Mouse (Mus musculus) limb, embryonic 11.5 days (tissue): Measurements from ENCODE around the gene Tmem178b. TPM values are rescaled to one million over a fixed set of nuclear protein-coding genes. Genes with fewer than 3 reads are reported as not detected.

ENCODE experiments used
- ATAC-seq: fragments of 200-750 bp; cut with Nextera tagmentation; 2 replicates; pipeline ENCODE4 v1.8.0; 2017; ENCODE audit warnings: low read depth; ENCODE audit not compliant: insufficient number of reproducible peaks, low FRiP score, low TSS enrichment
- DNase-seq: peaks from one replicate; pipeline ENCODE4 v3.0.0-alpha.2; 2015; ENCODE audit warnings: low spot score
- H3K27ac ChIP-seq: fragments of 300-500 bp; sonication (generic); replicated peaks from 2 replicates; pipeline ENCODE4 v1.5.1; 2014; ENCODE audit warnings: low read depth, mild to moderate bottlenecking, low read length
- H3K27me3 ChIP-seq: fragments of 300-500 bp; sonication (generic); 2 replicates; pipeline ENCODE4 v1.6.1; 2014; ENCODE audit warnings: mild to moderate bottlenecking, low read length, mixed read lengths; ENCODE audit not compliant: control insufficient read depth, insufficient read depth
- H3K36me3 ChIP-seq: fragments of 300-500 bp; sonication (generic); 2 replicates; pipeline ENCODE4 v1.6.1; 2014; ENCODE audit warnings: mild to moderate bottlenecking, low read length, moderate library complexity, mixed read lengths; ENCODE audit not compliant: control insufficient read depth, insufficient read depth
- H3K4me1 ChIP-seq: fragments of 300-500 bp; sonication (generic); 2 replicates; pipeline ENCODE4 v1.6.1; 2014; ENCODE audit warnings: low read length, mixed read lengths; ENCODE audit not compliant: control insufficient read depth, insufficient read depth
- H3K4me2 ChIP-seq: fragments of 300-500 bp; sonication (generic); 2 replicates; pipeline ENCODE4 v1.6.1; 2014; ENCODE audit warnings: low read depth, mild to moderate bottlenecking, moderate library complexity; ENCODE audit not compliant: severe bottlenecking
- H3K4me3 ChIP-seq: fragments of 300-500 bp; sonication (generic); 2 replicates; pipeline ENCODE4 v1.5.1; 2014; ENCODE audit warnings: low read depth, low read length
- H3K9ac ChIP-seq: fragments of 300-500 bp; sonication (generic); 2 replicates; pipeline ENCODE4 v1.6.1; 2014; ENCODE audit warnings: mild to moderate bottlenecking, low read length
- H3K9me3 ChIP-seq: fragments of 300-500 bp; sonication (generic); 2 replicates; pipeline ENCODE4 v1.6.1; 2016; ENCODE audit warnings: low read length; ENCODE audit not compliant: control insufficient read depth
- WGBS: fragments of 180-500 bp; shearing (Covaris S2); extraction: QIAGEN DNeasy Blood & Tissue Kit; methylation state at CpG from one replicate; pipeline ENCODE4 v1.1.7; 2014; 5-methylcytosine and 5-hydroxymethylcytosine counted together
- polyA plus RNA-seq: library from polyadenylated mRNA; unstranded; fragments of >200 nt; fragmentation: Nextera tagmentation; extraction: Ambion mirVana; gene quantifications from 2 replicates; pipeline ENCODE4 v1.2.1, GENCODE M21; 2014

Tmem178b gene
- 0.13 and 0.27 TPM in 2 replicates for polyA plus RNA-seq

DNA sequence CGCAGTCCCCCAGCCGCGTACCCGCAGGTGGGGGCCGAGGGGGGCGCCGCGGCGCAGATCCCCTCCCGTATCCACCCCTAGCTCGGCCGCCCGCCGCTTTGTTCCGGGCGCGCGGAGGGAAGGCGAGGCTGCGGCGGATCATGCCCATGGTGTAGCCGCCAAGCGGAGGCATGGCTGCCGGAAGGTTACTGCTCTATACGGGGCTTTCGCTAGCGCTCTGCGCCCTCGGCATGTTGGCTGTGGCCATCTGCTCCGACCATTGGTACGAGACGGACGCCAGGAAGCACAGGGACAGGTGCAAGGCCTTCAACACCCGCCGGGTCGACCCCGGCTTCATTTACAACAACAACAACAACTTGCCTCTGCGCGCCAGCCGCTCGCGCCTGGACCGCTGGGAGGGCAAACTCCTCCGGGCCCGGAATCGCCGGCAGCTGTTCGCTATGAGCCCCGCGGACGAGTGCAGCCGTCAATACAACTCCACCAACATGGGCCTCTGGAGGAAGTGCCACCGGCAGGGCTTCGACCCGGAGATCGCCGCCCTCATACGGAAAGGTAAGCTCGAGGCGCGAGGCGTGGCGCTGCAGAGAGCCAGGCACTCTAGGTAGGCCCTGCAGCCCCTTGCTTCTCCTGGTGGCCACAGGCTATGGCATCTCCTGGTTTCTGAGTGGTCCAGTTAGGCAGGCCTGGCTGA, at the start of gene Tmem178b:
TSS of gene Tmem178b (plus strand) at position 371 of the 691 bp plus-strand sequence.
- Histone ChIP-seq H3K27ac (no peak within 1 kb of the TSS), H3K9ac (no peak within 1 kb of the TSS), H3K27me3 (peaks cover 55% of the 10 kb centered on the region), H3K4me2 (peak within 1 kb of the TSS; percentile 92), H3K36me3 (no peaks in the 10 kb centered on the region), H3K4me1 (peaks cover 17% of the 10 kb centered on the region), H3K9me3 (no peaks in the 10 kb centered on the region), H3K4me3 (peak within 1 kb of the TSS; percentile 37)
- DNase-seq (peak; percentile 67), ATAC-seq (peak; percentile 36)
- under 1% methylated on average over 63 of the region's 63 CpGs for WGBS

DNA sequence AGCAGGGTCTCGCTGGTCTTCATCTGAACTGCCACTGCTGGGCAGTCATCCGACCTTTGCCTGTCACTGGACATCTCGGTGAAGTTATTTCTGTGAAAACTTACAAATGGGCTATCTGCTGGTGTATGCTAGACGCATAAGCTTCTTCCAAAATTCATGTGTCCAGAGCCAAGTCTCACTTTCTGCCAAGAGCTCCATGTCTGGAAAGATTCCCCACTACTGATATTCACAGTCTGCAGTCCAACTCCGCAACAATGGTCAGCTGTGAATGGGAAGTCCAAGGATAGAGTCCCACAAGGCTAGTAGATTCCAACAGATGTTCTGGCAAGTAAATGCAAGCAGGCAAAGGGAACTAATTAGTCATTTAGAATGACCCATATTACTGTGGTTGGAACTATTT, 44.3 kb upstream of the Tmem178b start:
- ATAC-seq (no peak), DNase-seq (no peak)
- Histone ChIP-seq H3K27ac (no peak overlapping the region), H3K4me3 (no peak overlapping the region), H3K36me3 (no peaks in the 10 kb centered on the region), H3K27me3 (no peaks in the 10 kb centered on the region), H3K9me3 (no peaks in the 10 kb centered on the region), H3K4me1 (no peaks in the 10 kb centered on the region), H3K4me2 (no peak overlapping the region), H3K9ac (no peak overlapping the region)
- WGBS, result 93% methylated on average over 5 of the region's 5 CpGs

DNA sequence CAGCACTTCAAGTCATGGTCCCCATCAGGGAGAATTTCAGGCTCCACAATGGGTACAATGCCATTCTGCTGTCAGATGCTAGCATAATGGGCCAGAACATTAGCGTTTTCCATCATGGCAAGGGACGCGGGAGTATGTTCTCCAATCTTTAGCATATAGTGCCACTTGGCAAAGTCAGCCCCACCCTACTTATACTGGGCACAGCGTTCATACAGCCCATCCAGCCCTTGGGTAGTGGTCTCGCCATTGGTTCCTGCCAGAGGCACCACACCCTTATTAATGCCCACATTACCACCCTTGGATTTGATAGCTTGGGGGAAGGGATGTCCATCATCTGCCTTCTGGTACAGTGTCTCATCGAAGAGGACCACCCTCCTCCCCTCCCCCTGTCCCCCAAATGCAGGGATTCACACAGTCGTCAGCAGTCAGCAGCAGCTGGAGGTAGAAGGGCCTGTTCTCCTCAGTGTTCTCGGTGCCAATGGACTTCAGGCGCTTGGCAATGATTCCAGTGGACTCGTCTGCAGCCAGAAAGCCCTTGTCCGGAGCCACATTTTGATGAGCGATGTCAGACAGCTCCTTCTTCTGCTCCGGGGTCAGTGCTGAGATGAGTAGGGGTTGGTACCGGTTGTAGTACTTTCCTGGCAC, 29.3 kb upstream of the Tmem178b start:
- Histone ChIP-seq H3K27ac (no peak overlapping the region), H3K9me3 (no peaks in the 10 kb centered on the region), H3K36me3 (no peaks in the 10 kb centered on the region), H3K9ac (no peak overlapping the region), H3K27me3 (no peaks in the 10 kb centered on the region), H3K4me1 (no peaks in the 10 kb centered on the region), H3K4me3 (no peak overlapping the region), H3K4me2 (no peak overlapping the region)
- WGBS, result 89% methylated on average over 14 of the region's 14 CpGs
- ATAC-seq (no peak), DNase-seq (no peak)

DNA sequence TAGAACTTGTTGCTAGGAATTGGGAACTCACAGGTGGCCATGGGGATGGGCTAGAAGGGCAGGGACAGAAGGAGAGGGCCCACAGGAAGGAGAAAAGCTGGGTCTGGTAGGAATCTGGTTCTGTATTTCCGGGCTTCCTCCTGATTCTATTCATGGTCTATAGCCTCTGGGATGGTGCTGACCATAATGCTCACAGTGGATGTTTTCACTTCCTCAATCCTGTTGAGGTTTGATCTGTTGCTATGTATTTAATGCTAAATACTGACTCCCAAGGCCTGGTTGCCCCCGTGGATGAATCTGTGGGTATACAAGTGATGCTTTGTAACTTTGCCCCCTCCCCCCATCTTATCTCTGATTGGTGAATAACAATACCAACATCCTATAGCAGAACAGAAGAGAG, 25.5 kb upstream of the Tmem178b start:
- ATAC-seq (no peak), DNase-seq (no peak)
- 67% methylated on average over 2 of the region's 2 CpGs for WGBS
- Histone ChIP-seq H3K4me1 (no peaks in the 10 kb centered on the region), H3K27ac (no peak overlapping the region), H3K4me2 (no peak overlapping the region), H3K36me3 (no peaks in the 10 kb centered on the region), H3K9ac (no peak overlapping the region), H3K27me3 (no peaks in the 10 kb centered on the region), H3K4me3 (no peak overlapping the region), H3K9me3 (no peaks in the 10 kb centered on the region)

DNA sequence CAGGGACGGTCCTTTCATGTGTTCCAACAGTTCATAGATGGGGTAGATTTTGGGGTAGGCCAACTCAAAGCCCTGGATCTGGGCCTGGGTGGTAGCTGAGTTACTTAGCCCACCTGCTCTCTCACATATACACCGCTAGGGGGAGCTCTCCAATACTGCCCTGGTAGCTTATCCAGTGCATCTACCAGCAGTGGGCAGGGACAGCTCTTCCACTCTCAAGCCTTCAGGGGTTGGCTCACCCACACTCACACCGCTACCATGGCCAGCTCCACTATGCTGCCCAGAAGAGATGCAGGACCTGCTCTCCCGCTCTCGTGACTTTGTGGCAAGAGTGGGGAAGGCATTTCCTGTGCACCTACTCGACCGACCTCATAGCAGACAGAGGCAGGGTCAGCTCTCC, 24.3 kb upstream of the Tmem178b start:
- H3K27ac ChIP-seq, result no peak overlapping the region
- DNase-seq, result no peak

DNA sequence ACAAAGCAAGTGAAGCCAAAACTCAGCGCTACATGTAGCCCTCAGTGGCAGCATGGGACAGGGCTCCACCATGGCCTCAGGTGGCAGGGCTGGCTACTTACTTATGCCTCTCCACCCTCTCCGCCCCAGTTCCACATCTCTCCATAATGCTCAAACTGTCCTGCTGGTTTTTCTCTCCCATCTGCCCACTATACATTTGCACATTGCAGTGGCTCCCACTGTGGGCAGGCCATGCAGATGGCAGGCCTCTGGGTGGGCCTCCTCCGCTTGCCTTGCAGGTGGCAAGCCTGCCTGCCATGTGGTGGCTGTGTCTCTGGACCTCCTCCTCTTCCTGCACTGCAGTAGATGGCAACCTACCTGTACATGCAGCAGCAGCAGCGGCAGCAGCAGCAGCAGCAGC, 23.4 kb upstream of the Tmem178b start:
- no peak overlapping the region for H3K27ac ChIP-seq
- H3K4me2 ChIP-seq, result no peak overlapping the region
- H3K9me3 ChIP-seq, result no peaks in the 10 kb centered on the region
- no peaks in the 10 kb centered on the region for H3K4me1 ChIP-seq
- no peak for DNase-seq
- no peaks in the 10 kb centered on the region for H3K36me3 ChIP-seq
- ATAC-seq, result no peak
- no peak overlapping the region for H3K4me3 ChIP-seq
- H3K9ac ChIP-seq, result no peak overlapping the region
- WGBS, result 85% methylated on average over 4 of the region's 4 CpGs
- no peaks in the 10 kb centered on the region for H3K27me3 ChIP-seq

More for the DNA sequence above, 24.3 kb upstream of the Tmem178b start:
- no peaks in the 10 kb centered on the region for H3K4me1 ChIP-seq
- WGBS, result 46% methylated on average over 7 of the region's 7 CpGs
- H3K4me3 ChIP-seq, result no peak overlapping the region
- H3K36me3 ChIP-seq, result no peaks in the 10 kb centered on the region
- no peaks in the 10 kb centered on the region for H3K27me3 ChIP-seq
- ATAC-seq, result no peak
- no peak overlapping the region for H3K9ac ChIP-seq
- no peak overlapping the region for H3K4me2 ChIP-seq
- H3K9me3 ChIP-seq, result no peaks in the 10 kb centered on the region

DNA sequence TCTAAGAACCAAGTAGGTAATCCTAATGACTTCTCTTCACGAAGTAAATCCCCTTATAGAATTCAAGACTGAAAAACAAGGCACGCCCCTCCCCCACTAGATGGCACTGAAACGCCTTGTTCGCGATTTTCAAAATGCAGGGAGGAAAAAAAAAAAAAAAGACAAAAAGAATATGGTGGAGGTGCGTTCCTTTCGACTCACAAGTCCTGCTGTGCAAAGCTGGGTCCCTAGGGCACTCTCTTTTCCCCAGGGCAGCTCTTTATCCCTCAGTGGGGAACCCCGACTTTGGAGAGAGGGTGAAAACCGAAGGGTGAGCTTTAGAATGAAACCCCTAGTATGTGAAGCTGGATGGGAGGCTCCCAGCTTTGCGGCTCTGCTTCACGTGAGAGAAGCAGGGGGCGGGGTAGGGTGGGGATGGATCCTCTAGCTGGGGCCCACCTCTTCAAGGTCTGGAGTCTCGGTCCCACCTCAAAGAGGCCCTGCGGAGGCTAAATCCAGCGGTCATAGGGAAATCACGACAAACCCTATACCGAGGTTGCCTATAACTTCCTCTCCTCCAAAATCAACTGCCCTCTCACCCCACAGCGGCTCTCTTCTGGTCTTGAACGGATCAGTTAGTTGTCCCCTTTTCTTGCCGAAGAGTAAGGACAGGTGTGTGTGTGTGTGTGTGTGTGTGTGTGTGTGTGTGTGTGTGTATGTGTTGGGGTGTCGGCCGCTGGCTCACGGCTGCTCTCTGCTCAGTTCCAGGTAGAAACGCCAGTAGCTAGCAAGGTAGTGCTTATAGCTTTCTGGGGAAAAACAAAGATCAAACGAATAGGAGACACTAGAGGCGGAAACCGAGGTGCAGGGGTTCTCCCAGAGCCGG, 2.6 kb upstream of the Tmem178b start:
- ATAC-seq (no peak), DNase-seq (peak; percentile 72)
- under 1% methylated on average over 28 of the region's 28 CpGs for WGBS
- H3K9ac ChIP-seq, result no peak overlapping the region
- H3K9me3 ChIP-seq, result no peaks in the 10 kb centered on the region
- peak overlapping the region; percentile 37 for H3K4me3 ChIP-seq
- peaks cover 55% of the 10 kb centered on the region for H3K27me3 ChIP-seq
- no peak overlapping the region for H3K27ac ChIP-seq
- H3K4me2 ChIP-seq, result peak overlapping the region; percentile 92
- peaks cover 17% of the 10 kb centered on the region for H3K4me1 ChIP-seq
- H3K36me3 ChIP-seq, result no peaks in the 10 kb centered on the region
